ENCODE assay signal across 7 mouse cellular contexts in the genomic region with DNA sequence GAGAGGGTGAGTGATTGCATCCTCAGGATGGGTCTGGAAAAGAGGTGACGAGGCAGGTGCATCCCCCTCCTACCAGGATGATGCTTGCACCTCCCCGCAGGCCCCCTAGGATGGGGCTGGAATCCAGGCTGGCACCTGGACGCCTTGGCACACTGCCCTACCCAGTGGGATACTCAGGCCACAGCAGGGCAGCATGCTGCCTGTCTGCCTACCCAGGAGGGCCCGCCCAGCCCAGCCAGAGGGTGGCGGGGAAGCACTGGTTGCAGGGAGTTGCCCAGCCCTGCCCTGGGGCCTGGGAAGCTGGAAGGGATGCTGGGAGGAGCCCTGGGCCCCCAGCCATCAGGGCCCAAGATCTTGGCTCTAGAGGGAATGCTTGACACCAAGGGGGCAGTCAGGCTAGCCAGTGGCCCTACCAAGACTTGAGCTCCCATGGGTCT. TPM values are rescaled to one million over a fixed set of nuclear protein-coding genes. Genes with fewer than 3 reads are reported as not detected.
A peak's percentile ranks its signal among the peaks of the same experiment; 100 is the strongest.
DNase-seq lines count a peak whose midpoint lies in the region; ATAC-seq lines count a peak whose summit lies in the region.

No protein-coding gene starts in this region.

- H3K27me3 ChIP-seq in embryonic facial prominence, embryonic 11.5 days (ENCODE audit: control insufficient read depth, insufficient read depth, low read length), result no peaks in the 10 kb centered on the region
- H3K27me3 ChIP-seq in midbrain, embryonic 12.5 days, result no peaks in the 10 kb centered on the region

- peaks cover 21% of the 10 kb centered on the region for H3K4me1 ChIP-seq in embryonic facial prominence, embryonic 11.5 days (ENCODE audit: control insufficient read depth, insufficient read depth, low read length)
- peaks cover 70% of the 10 kb centered on the region for H3K4me1 ChIP-seq in midbrain, embryonic 12.5 days

- H3K27ac ChIP-seq in embryonic facial prominence, embryonic 11.5 days (replicated peaks; ENCODE audit: low read depth, low read length), result peak overlapping the region; percentile 94; the same call in 1 of the 2 replicates
- peak overlapping the region; percentile 97 for H3K27ac ChIP-seq in midbrain, embryonic 12.5 days (replicated peaks)

- H3K4me2 ChIP-seq in embryonic facial prominence, embryonic 11.5 days (ENCODE audit: low read depth, low read length), result peak overlapping the region; percentile 67
- peak overlapping the region; percentile 100 for H3K4me2 ChIP-seq in midbrain, embryonic 12.5 days (replicated peaks)

- no peak; the same call in 1 of the 2 replicates for ATAC-seq in embryonic facial prominence, embryonic 11.5 days (replicated peaks; ENCODE audit: insufficient number of reproducible peaks, low FRiP score, low TSS enrichment, low read depth)
- peak; percentile 9; the same call in 1 of the 2 replicates for ATAC-seq in midbrain, embryonic 12.5 days (ENCODE audit: low FRiP score, low read depth)
- ATAC-seq in inflammation-experienced regulatory T-cells, adult 6 months, result no peak

- peak overlapping the region; percentile 93 for H3K9ac ChIP-seq in embryonic facial prominence, embryonic 11.5 days (replicated peaks; ENCODE audit: low read length)
- H3K9ac ChIP-seq in midbrain, embryonic 12.5 days (replicated peaks), result peak overlapping the region; percentile 99

- intact Hi-C loops in heart, postnatal 10 days (cut with DNase I), result no loop called here

- DNase-seq in 3134 (ENCODE audit: extremely low read depth, insufficient read length, low spot score) (peak; percentile 91), 416B (ENCODE audit: low read depth) (peak; percentile 21)
- no peak for DNase-seq in embryonic facial prominence, embryonic 11.5 days (ENCODE audit: low spot score)
- DNase-seq in heart, postnatal 10 days, result peak; percentile 63 to 67
- DNase-seq in kidney, postnatal 36 days, result peak; percentile 88 to 91

- peak overlapping the region; percentile 85 for H3K4me3 ChIP-seq in embryonic facial prominence, embryonic 11.5 days (ENCODE audit: low read depth, low read length)
- H3K4me3 ChIP-seq in midbrain, embryonic 12.5 days, result peak overlapping the region; percentile 88

- 1% methylated on average over 5 of the region's 5 CpGs for WGBS in embryonic facial prominence, embryonic 11.5 days
- WGBS in midbrain, embryonic 12.5 days, result 2% methylated on average over 5 of the region's 5 CpGs

- peaks cover under 1% of the 10 kb centered on the region; the same call in 1 of the 2 replicates for H3K36me3 ChIP-seq in embryonic facial prominence, embryonic 11.5 days (replicated peaks; ENCODE audit: control insufficient read depth, insufficient read depth, low read depth, low read length)
- peaks cover 3% of the 10 kb centered on the region for H3K36me3 ChIP-seq in midbrain, embryonic 12.5 days

- H3K9me3 ChIP-seq in embryonic facial prominence, embryonic 11.5 days (replicated peaks; ENCODE audit: control insufficient read depth, low read length), result no peaks in the 10 kb centered on the region
- H3K9me3 ChIP-seq in midbrain, embryonic 12.5 days, result no peaks in the 10 kb centered on the region

RNA-seq across cellular contexts. Expression of a gene that starts 1.0 kb away (rescaled TPM):
- 19.9 and 21.2 TPM in 2 replicates for polyA plus RNA-seq in embryonic facial prominence, embryonic 11.5 days (2014; fragmentation: Nextera tagmentation; extraction: Ambion mirVana)
- total RNA-seq in heart, postnatal 10 days (2021), result 10 to 100 TPM; 27.6 to 34.5 TPM
- polyA plus RNA-seq in midbrain, embryonic 12.5 days (2016; fragmentation: Nextera tagmentation; extraction: Ambion mirVana), result 28.2 and 35.6 TPM in 2 replicates
- under 1 TPM; 0.15 to 0.36 (median 0.16) TPM for polyA plus RNA-seq in inflammation-experienced regulatory T-cells, adult 6 months (2017; shearing (Covaris generic))

RNA-seq across cellular contexts. Expression of a gene that starts 29.2 kb away (rescaled TPM):
- polyA plus RNA-seq in embryonic facial prominence, embryonic 11.5 days (2014; fragmentation: Nextera tagmentation; extraction: Ambion mirVana), result 103 and 105 TPM in 2 replicates
- 100 to 1,000 TPM in 1 of 2 experiments, 10 to 100 TPM in 1; 96.6 to 125 TPM for total RNA-seq in heart, postnatal 10 days (2021)
- 112 and 123 TPM in 2 replicates for polyA plus RNA-seq in midbrain, embryonic 12.5 days (2016; fragmentation: Nextera tagmentation; extraction: Ambion mirVana)
- 10 to 100 TPM; 17.3 to 41.9 (median 31.7) TPM for polyA plus RNA-seq in inflammation-experienced regulatory T-cells, adult 6 months (2017; shearing (Covaris generic))

RNA-seq across cellular contexts. Expression of a gene that starts 35.9 kb away (rescaled TPM):
- polyA plus RNA-seq in embryonic facial prominence, embryonic 11.5 days (2014; fragmentation: Nextera tagmentation; extraction: Ambion mirVana), result 27.2 and 28.6 TPM in 2 replicates
- total RNA-seq in heart, postnatal 10 days (2021), result 1 to 10 TPM; 4.1 to 4.3 TPM
- 17.8 and 19.2 TPM in 2 replicates for polyA plus RNA-seq in midbrain, embryonic 12.5 days (2016; fragmentation: Nextera tagmentation; extraction: Ambion mirVana)
- polyA plus RNA-seq in inflammation-experienced regulatory T-cells, adult 6 months (2017; shearing (Covaris generic)), result 1 to 10 TPM; 3.1 to 5.8 (median 4.2) TPM

RNA-seq across cellular contexts. Expression of a gene that starts 44.2 kb away (rescaled TPM):
- polyA plus RNA-seq in embryonic facial prominence, embryonic 11.5 days (2014; fragmentation: Nextera tagmentation; extraction: Ambion mirVana), result 10.9 and 14.1 TPM in 2 replicates
- total RNA-seq in heart, postnatal 10 days (2021), result 10 to 100 TPM; 13.6 to 18.0 TPM
- 7.7 and 11.1 TPM in 2 replicates for polyA plus RNA-seq in midbrain, embryonic 12.5 days (2016; fragmentation: Nextera tagmentation; extraction: Ambion mirVana)
- polyA plus RNA-seq in inflammation-experienced regulatory T-cells, adult 6 months (2017; shearing (Covaris generic)), result 1 to 10 TPM in 1 of 3 experiments, under 1 TPM in 2; 0.78 to 1.6 (median 0.84) TPM

RNA-seq across cellular contexts. Expression of a gene that starts 44.2 kb away (rescaled TPM):
- 56.9 and 58.3 TPM in 2 replicates for polyA plus RNA-seq in embryonic facial prominence, embryonic 11.5 days (2014; fragmentation: Nextera tagmentation; extraction: Ambion mirVana)
- total RNA-seq in heart, postnatal 10 days (2021), result 100 to 1,000 TPM; 106 to 107 TPM
- polyA plus RNA-seq in midbrain, embryonic 12.5 days (2016; fragmentation: Nextera tagmentation; extraction: Ambion mirVana), result 55.9 and 58.5 TPM in 2 replicates
- polyA plus RNA-seq in inflammation-experienced regulatory T-cells, adult 6 months (2017; shearing (Covaris generic)), result 10 to 100 TPM; 21.1 to 28.7 (median 25.3) TPM

Comparison
In these comparisons a context has a peak if more than half of its experiments do, and no peak if none do; other contexts are left out.
1. RNA of a gene that starts 1.0 kb away (polyA plus RNA-seq): 28.2 to 35.6 TPM in midbrain, embryonic 12.5 days and 19.9 to 21.2 TPM in embryonic facial prominence, embryonic 11.5 days; 0.15 to 0.36 TPM in inflammation-experienced regulatory T-cells, adult 6 months; every median in the first group is over 10 times any median in the second.